Mouse (Mus musculus) hindbrain, postnatal 0 days (tissue): ENCODE results near the gene Tom1l2. TPM values are rescaled to one million over a fixed set of nuclear protein-coding genes. Genes with fewer than 3 reads are reported as not detected.

Source experiments
- ATAC-seq: fragments of 200-750 bp; cut with Nextera tagmentation; 2 replicates; pipeline ENCODE4 v1.8.0; 2017; ENCODE audit warnings: mild to moderate bottlenecking, moderate TSS enrichment, moderate library complexity
- DNase-seq: peaks from one replicate; pipeline ENCODE4 v3.0.0-alpha.2; 2015; ENCODE audit warnings: low spot score
- H3K27ac ChIP-seq: fragments of 300-500 bp; sonication (generic); 2 replicates; pipeline ENCODE4 v1.5.1; 2014; ENCODE audit warnings: mild to moderate bottlenecking
- H3K27me3 ChIP-seq: fragments of 300-500 bp; sonication (generic); 2 replicates; pipeline ENCODE4 v1.6.1; 2014; ENCODE audit warnings: low read length, mixed read lengths; ENCODE audit not compliant: insufficient read depth
- H3K36me3 ChIP-seq: fragments of 300-500 bp; sonication (generic); 2 replicates; pipeline ENCODE4 v1.6.1; 2014; ENCODE audit warnings: low read length, mixed read lengths; ENCODE audit not compliant: insufficient read depth
- H3K4me1 ChIP-seq: fragments of 300-500 bp; sonication (generic); 2 replicates; pipeline ENCODE4 v1.6.1; 2014; ENCODE audit warnings: antibody characterized with exemption, low read length, mixed read lengths; ENCODE audit not compliant: insufficient read depth
- H3K4me2 ChIP-seq: fragments of 300-500 bp; sonication (generic); 2 replicates; pipeline ENCODE4 v1.6.1; 2014; ENCODE audit warnings: low read depth, mild to moderate bottlenecking, low read length, moderate library complexity, mixed read lengths
- H3K4me3 ChIP-seq: fragments of 300-500 bp; sonication (generic); 2 replicates; pipeline ENCODE4 v1.5.1; 2014; ENCODE audit warnings: low read length
- H3K9ac ChIP-seq: fragments of 300-500 bp; sonication (generic); replicated peaks from 2 replicates; pipeline ENCODE4 v1.6.1; 2014; ENCODE audit warnings: mild to moderate bottlenecking, low read length, moderate library complexity, mixed read lengths
- H3K9me3 ChIP-seq: fragments of 300-500 bp; sonication (generic); 2 replicates; pipeline ENCODE4 v1.6.1; 2016; ENCODE audit warnings: low read length, mixed read lengths
- CTCF ChIP-seq: IDR thresholded peaks from 2 replicates; pipeline ENCODE4 v1.5.1; 2016; ENCODE audit warnings: antibody characterized with exemption, control low read depth, low read depth
- whole genome bisulfite sequencing: fragments of 180-500 bp; shearing (Covaris S2); extraction: QIAGEN DNeasy Blood & Tissue Kit; methylation state at CpG from one replicate; pipeline ENCODE4 v1.1.7; 2014; 5-methylcytosine and 5-hydroxymethylcytosine counted together
- polyA plus RNA-seq: library from polyadenylated mRNA; unstranded; fragments of >200 nt; fragmentation: Nextera tagmentation; extraction: Ambion mirVana; gene quantifications from 2 replicates; pipeline ENCODE4 v1.2.1, GENCODE M21; 2015
- total RNA-seq: library from RNA; depleted of rRNA; stranded (reverse); fragments of >200 nt; gene quantifications from 2 replicates; pipeline ENCODE4 v1.2.3, GENCODE M21; 2014

The Tom1l2 gene
- total and polyA plus RNA-seq, 2 experiments from 2014 or later: 48.2 to 124 TPM

GRCm38 (mm10) chr11:60384762-60385421 lies 32.2 kb upstream of the Tom1l2 start:
- WGBS: 4% methylated on average over 16 of the region's 16 CpGs
- peak overlapping the region; percentile 13; the same call in 1 of the 2 replicates for H3K9ac ChIP-seq
- TF ChIP-seq CTCF: no peak
- H3K9me3 ChIP-seq: no peaks in the 10 kb centered on the region
- peak overlapping the region; percentile 41 for H3K4me2 ChIP-seq
- H3K4me3 ChIP-seq: no peak overlapping the region
- ATAC-seq (peak; percentile 85), DNase-seq (peak; percentile 84)
- no peaks in the 10 kb centered on the region for H3K36me3 ChIP-seq
- H3K27ac ChIP-seq: peak overlapping the region; percentile 83
- H3K4me1 ChIP-seq: peaks cover 16% of the 10 kb centered on the region
- no peaks in the 10 kb centered on the region for H3K27me3 ChIP-seq

- TF ChIP-seq CTCF: no peak
- H3K9ac ChIP-seq: no peak overlapping the region
- H3K9me3 ChIP-seq: no peaks in the 10 kb centered on the region
- ATAC-seq: no peak
- 93% methylated on average over 6 of the region's 6 CpGs for WGBS
- H3K4me3 ChIP-seq: no peak overlapping the region
- no peaks in the 10 kb centered on the region for H3K36me3 ChIP-seq
- no peak overlapping the region for H3K4me2 ChIP-seq
- peaks cover 16% of the 10 kb centered on the region for H3K4me1 ChIP-seq
- H3K27ac ChIP-seq: no peak overlapping the region
- DNase-seq: no peak
- H3K27me3 ChIP-seq: no peaks in the 10 kb centered on the region
These were observed 30.8 kb upstream of the Tom1l2 start for GRCm38 (mm10) chr11:60383518-60383917.

GRCm38 (mm10) chr11:60374481-60374880 lies 21.8 kb upstream of the Tom1l2 start:
- no peak for TF ChIP-seq CTCF
- 82% methylated on average over 6 of the region's 6 CpGs for WGBS
- no peaks in the 10 kb centered on the region for H3K4me1 ChIP-seq
- ATAC-seq (no peak), DNase-seq (no peak)
- H3K4me2 ChIP-seq: no peak overlapping the region
- H3K27ac ChIP-seq: no peak overlapping the region
- no peak overlapping the region for H3K9ac ChIP-seq
- H3K27me3 ChIP-seq: no peaks in the 10 kb centered on the region
- no peak overlapping the region for H3K4me3 ChIP-seq
- no peaks in the 10 kb centered on the region for H3K9me3 ChIP-seq
- H3K36me3 ChIP-seq: no peaks in the 10 kb centered on the region

- ATAC-seq: no peak
- H3K4me3 ChIP-seq: no peak overlapping the region
- no peaks in the 10 kb centered on the region for H3K36me3 ChIP-seq
- no peak for DNase-seq
- no peak overlapping the region for H3K9ac ChIP-seq
- H3K9me3 ChIP-seq: no peaks in the 10 kb centered on the region
- no peaks in the 10 kb centered on the region for H3K4me1 ChIP-seq
- no peak overlapping the region for H3K27ac ChIP-seq
- 77% methylated on average over 13 of the region's 13 CpGs for WGBS
- H3K4me2 ChIP-seq: no peak overlapping the region
- H3K27me3 ChIP-seq: no peaks in the 10 kb centered on the region
- TF ChIP-seq CTCF: no peak
These were observed 17.7 kb upstream of the Tom1l2 start for GRCm38 (mm10) chr11:60370431-60370830.

GRCm38 (mm10) chr11:60369448-60369847 lies 16.7 kb upstream of the Tom1l2 start:
- no peak for TF ChIP-seq CTCF
- no peaks in the 10 kb centered on the region for H3K4me1 ChIP-seq
- no peak for DNase-seq
- H3K9ac ChIP-seq: no peak overlapping the region
- H3K4me2 ChIP-seq: no peak overlapping the region
- no peak overlapping the region for H3K4me3 ChIP-seq
- no peak overlapping the region for H3K27ac ChIP-seq
- no peaks in the 10 kb centered on the region for H3K9me3 ChIP-seq
- 42% methylated on average over 4 of the region's 4 CpGs for WGBS
- ATAC-seq: no peak
- no peaks in the 10 kb centered on the region for H3K27me3 ChIP-seq
- no peaks in the 10 kb centered on the region for H3K36me3 ChIP-seq

- Histone ChIP-seq H3K9ac (no peak overlapping the region), H3K4me2 (no peak overlapping the region), H3K27me3 (no peaks in the 10 kb centered on the region), H3K9me3 (no peaks in the 10 kb centered on the region), H3K36me3 (no peaks in the 10 kb centered on the region), H3K27ac (no peak overlapping the region), H3K4me1 (no peaks in the 10 kb centered on the region), H3K4me3 (no peak overlapping the region)
- DNase-seq (no peak), ATAC-seq (no peak)
- WGBS: 71% methylated on average over 4 of the region's 4 CpGs
- no peak for TF ChIP-seq CTCF
These were observed 16.2 kb upstream of the Tom1l2 start for GRCm38 (mm10) chr11:60368909-60369308.

GRCm38 (mm10) chr11:60367256-60367655 lies 14.6 kb upstream of the Tom1l2 start:
- 86% methylated on average over 3 of the region's 3 CpGs for WGBS
- no peaks in the 10 kb centered on the region for H3K4me1 ChIP-seq
- no peaks in the 10 kb centered on the region for H3K36me3 ChIP-seq
- TF ChIP-seq CTCF: peak; percentile 33; the same call in 1 of the 2 replicates
- H3K4me3 ChIP-seq: no peak overlapping the region
- H3K4me2 ChIP-seq: no peak overlapping the region
- no peak overlapping the region for H3K9ac ChIP-seq
- DNase-seq: no peak
- no peaks in the 10 kb centered on the region for H3K27me3 ChIP-seq
- no peaks in the 10 kb centered on the region for H3K9me3 ChIP-seq
- H3K27ac ChIP-seq: no peak overlapping the region
- no peak for ATAC-seq
